Mouse (Mus musculus): ENCODE data around the gene Sesn3. TPM values are rescaled to one million over a fixed set of nuclear protein-coding genes. Genes with fewer than 3 reads are reported as not detected.

Gene Sesn3
- 7.6 and 10.1 TPM in 2 replicates for polyA plus RNA-seq (2015; fragmentation: Nextera tagmentation; extraction: Ambion mirVana)

GRCm38 (mm10) chr9:14274986-14275720, at the start of gene Sesn3:
Gene Sesn3, plus strand, starts transcription at chr9:14275067.

GRCm38 (mm10) chr9:14381353-14382055, 106.6 kb downstream of the Sesn3 start, which contains the start of gene Endod1:
Gene Endod1, minus strand, starts transcription at chr9:14381507.

Other genes starting within 250 kb of the Sesn3 start
- gene Endod1, start 106.4 kb downstream of the Sesn3 start, polyA plus RNA-seq (2015; fragmentation: Nextera tagmentation; extraction: Ambion mirVana) = 9.7 and 10.5 TPM in 2 replicates
- 0.58 and 0.70 TPM in 2 replicates for gene Kdm4d, start 225.4 kb downstream of the Sesn3 start, polyA plus RNA-seq (2015; fragmentation: Nextera tagmentation; extraction: Ambion mirVana)
- gene Cwc15, start 225.6 kb downstream of the Sesn3 start, polyA plus RNA-seq (2015; fragmentation: Nextera tagmentation; extraction: Ambion mirVana) = 124 and 159 TPM in 2 replicates